Mouse (Mus musculus): ENCODE measurements around the gene Grik4. TPM values are rescaled to one million over a fixed set of nuclear protein-coding genes. Genes with fewer than 3 reads are reported as not detected.

The Grik4 gene
- polyA plus RNA-seq, 1 experiment from 2014 or later, result 0.10 TPM

DNA sequence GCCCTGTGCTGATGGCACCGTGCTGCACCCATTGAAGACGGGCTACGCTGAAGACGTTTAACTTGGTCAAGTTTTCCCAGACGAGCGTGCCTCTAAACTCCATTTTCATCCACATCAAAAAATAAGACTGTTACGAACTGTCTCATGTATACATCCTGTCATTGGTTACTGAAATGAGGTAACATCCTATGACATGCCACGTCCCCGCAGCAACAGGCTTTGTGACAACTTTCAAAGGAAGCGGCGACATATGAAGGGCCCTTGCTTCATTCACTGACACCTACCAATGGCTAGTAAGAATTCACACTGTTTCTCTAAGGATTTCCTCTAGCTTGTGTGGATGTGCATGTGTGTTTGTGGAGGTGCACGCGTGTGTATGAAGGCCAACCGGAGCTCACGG is 475.0 kb downstream of the Grik4 start:
- H3K27me3 ChIP-seq (ENCODE audit: control insufficient read depth, insufficient read depth, low read length), result no peaks in the 10 kb centered on the region
- no peaks in the 10 kb centered on the region for H3K9me3 ChIP-seq (ENCODE audit: control insufficient read depth, low read length)
- H3K27ac ChIP-seq (replicated peaks), result no peak overlapping the region
- 96% methylated on average over 15 of the region's 15 CpGs for WGBS
- H3K36me3 ChIP-seq (ENCODE audit: control insufficient read depth, insufficient read depth, low read length), result no peaks in the 10 kb centered on the region
- H3K4me1 ChIP-seq (replicated peaks; ENCODE audit: control insufficient read depth, insufficient read depth), result peaks cover 8% of the 10 kb centered on the region
- no peak overlapping the region for H3K4me3 ChIP-seq (ENCODE audit: low read depth, low read length)
- H3K4me2 ChIP-seq (replicated peaks; ENCODE audit: low read depth), result no peak overlapping the region
- TF ChIP-seq EP300 (optimal IDR thresholded peaks at IDR 0.05), result no peak
- no peak for TF ChIP-seq CTCF (IDR thresholded peaks at IDR 0.05; ENCODE audit: low read depth)
- ATAC-seq (ENCODE audit: low FRiP score, low TSS enrichment) (no peak), DNase-seq (ENCODE audit: low spot score) (no peak)
- H3K9ac ChIP-seq (ENCODE audit: low read length), result no peak overlapping the region

GRCm38 (mm10) chr9:42468360-42468759 is 475.9 kb downstream of the Grik4 start:
- no peaks in the 10 kb centered on the region for H3K36me3 ChIP-seq (ENCODE audit: control insufficient read depth, insufficient read depth, low read length)
- 89% methylated on average over 5 of the region's 5 CpGs for WGBS

More at GRCm38 (mm10) chr9:42468360-42468759, 475.9 kb downstream of the Grik4 start:
- no peak for TF ChIP-seq CTCF (IDR thresholded peaks at IDR 0.05; ENCODE audit: low read depth)
- TF ChIP-seq EP300 (optimal IDR thresholded peaks at IDR 0.05), result no peak
- H3K4me3 ChIP-seq (ENCODE audit: low read depth, low read length), result no peak overlapping the region
- no peaks in the 10 kb centered on the region for H3K9me3 ChIP-seq (ENCODE audit: control insufficient read depth, low read length)
- peaks cover 8% of the 10 kb centered on the region for H3K4me1 ChIP-seq (replicated peaks; ENCODE audit: control insufficient read depth, insufficient read depth)
- DNase-seq (ENCODE audit: low spot score) (no peak), ATAC-seq (ENCODE audit: low FRiP score, low TSS enrichment) (no peak)
- H3K4me2 ChIP-seq (replicated peaks; ENCODE audit: low read depth), result no peak overlapping the region
- no peak overlapping the region for H3K9ac ChIP-seq (ENCODE audit: low read length)
- H3K27me3 ChIP-seq (ENCODE audit: control insufficient read depth, insufficient read depth, low read length), result no peaks in the 10 kb centered on the region
- no peak overlapping the region for H3K27ac ChIP-seq (replicated peaks)

Small RNAs within 50 kb of the gene (microRNA-seq; reads per million reads assigned to microRNA genes)
- gene Gm27509, result not detected

Other genes with a start within 250 kb of the Grik4 start
- 6.6 and 6.8 TPM in 2 replicates for gene Arhgef12, start 162.7 kb upstream of the Grik4 start, polyA plus RNA-seq (2015; fragmentation: Nextera tagmentation; extraction: Ambion mirVana)
- 1.8 and 2.1 TPM in 2 replicates for gene Tmem136, start 172.1 kb upstream of the Grik4 start, polyA plus RNA-seq (2015; fragmentation: Nextera tagmentation; extraction: Ambion mirVana)

Measured in stomach, postnatal 0 days (tissue).